Mouse (Mus musculus): ENCODE results near the gene Alg5. TPM values are rescaled to one million over a fixed set of nuclear protein-coding genes. Genes with fewer than 3 reads are reported as not detected.
A peak's percentile ranks its signal among the peaks of the same experiment; 100 is the strongest.
"Not testable (repeated sequence)": the region's sequence is repeated elsewhere in the genome, so short reads cannot be mapped to it uniquely, and the experiment has no call there.

The Alg5 gene
- polyA plus RNA-seq, 1 experiment from 2014 or later, result 65.8 TPM

GRCm38 (mm10) chr3:54699759-54700301, 35.5 kb upstream of the Alg5 start:
- H3K9ac ChIP-seq (replicated peaks; ENCODE audit: low read depth), result no peak overlapping the region
- H3K4me1 ChIP-seq (ENCODE audit: insufficient read depth, low read depth, low read length), result no peaks in the 10 kb centered on the region
- TF ChIP-seq CTCF (IDR thresholded peaks at IDR 0.05) (no peak), EP300 (IDR thresholded peaks at IDR 0.05) (no peak)
- H3K36me3 ChIP-seq (ENCODE audit: insufficient read depth, low read length), result peaks cover 25% of the 10 kb centered on the region; the same call in 1 of the 2 replicates
- no peak for DNase-seq (ENCODE audit: low spot score)
- H3K4me2 ChIP-seq (replicated peaks; ENCODE audit: low read depth, low read length), result no peak overlapping the region
- 53% methylated on average over 5 of the region's 5 CpGs for WGBS
- H3K9me3 ChIP-seq (ENCODE audit: low read length), result no peaks in the 10 kb centered on the region
- no peak overlapping the region for H3K4me3 ChIP-seq (ENCODE audit: low read depth, low read length)
- no peak for ATAC-seq
- no peaks in the 10 kb centered on the region for H3K27me3 ChIP-seq (replicated peaks; ENCODE audit: insufficient read depth, low read length)
- H3K27ac ChIP-seq (ENCODE audit: low read length), result no peak overlapping the region

- H3K36me3 ChIP-seq (ENCODE audit: insufficient read depth, low read length), result peaks cover 45% of the 10 kb centered on the region; the same call in 1 of the 2 replicates
- H3K9me3 ChIP-seq (ENCODE audit: low read length); DNase-seq (ENCODE audit: low spot score); H3K27me3 ChIP-seq (replicated peaks; ENCODE audit: insufficient read depth, low read length); H3K4me3 ChIP-seq (ENCODE audit: low read depth, low read length); H3K27ac ChIP-seq (ENCODE audit: low read length); H3K9ac ChIP-seq (replicated peaks; ENCODE audit: low read depth); H3K4me2 ChIP-seq (replicated peaks; ENCODE audit: low read depth, low read length); H3K4me1 ChIP-seq (ENCODE audit: insufficient read depth, low read depth, low read length); ATAC-seq: not testable (repeated sequence)
- 96% methylated on average over 8 of the region's 8 CpGs for WGBS
Observed at GRCm38 (mm10) chr3:54704106-54704505, 31.2 kb upstream of the Alg5 start.

- ATAC-seq (no peak), DNase-seq (ENCODE audit: low spot score) (peak; percentile 29)
- H3K4me3 ChIP-seq (ENCODE audit: low read depth, low read length), result no peak overlapping the region
- no peaks in the 10 kb centered on the region for H3K9me3 ChIP-seq (ENCODE audit: low read length)
- TF ChIP-seq CTCF (IDR thresholded peaks at IDR 0.05) (no peak), EP300 (IDR thresholded peaks at IDR 0.05) (no peak)
- H3K9ac ChIP-seq (replicated peaks; ENCODE audit: low read depth), result no peak overlapping the region
- H3K27ac ChIP-seq (ENCODE audit: low read length), result no peak overlapping the region
- no peaks in the 10 kb centered on the region for H3K4me1 ChIP-seq (ENCODE audit: insufficient read depth, low read depth, low read length)
- no peak overlapping the region for H3K4me2 ChIP-seq (replicated peaks; ENCODE audit: low read depth, low read length)
- H3K27me3 ChIP-seq (replicated peaks; ENCODE audit: insufficient read depth, low read length), result no peaks in the 10 kb centered on the region
- WGBS, result 71% methylated on average over 9 of the region's 9 CpGs
- H3K36me3 ChIP-seq (ENCODE audit: insufficient read depth, low read length), result peaks cover 60% of the 10 kb centered on the region
Observed at GRCm38 (mm10) chr3:54708972-54709371, 26.4 kb upstream of the Alg5 start.

GRCm38 (mm10) chr3:54714253-54714652, 21.1 kb upstream of the Alg5 start, which contains the start of gene Gm21958:
Gene Gm21958 (minus strand): TSS chr3:54714353.
- Histone ChIP-seq H3K36me3 (ENCODE audit: insufficient read depth, low read length) (peaks cover 60% of the 10 kb centered on the region), H3K27ac (ENCODE audit: low read length) (no peak within 1 kb of the TSS), H3K9ac (replicated peaks; ENCODE audit: low read depth) (no peak within 1 kb of the TSS), H3K4me1 (ENCODE audit: insufficient read depth, low read depth, low read length) (no peaks in the 10 kb centered on the region), H3K4me2 (replicated peaks; ENCODE audit: low read depth, low read length) (no peak within 1 kb of the TSS), H3K4me3 (ENCODE audit: low read depth, low read length) (no peak within 1 kb of the TSS), H3K27me3 (replicated peaks; ENCODE audit: insufficient read depth, low read length) (no peaks in the 10 kb centered on the region), H3K9me3 (ENCODE audit: low read length) (no peaks in the 10 kb centered on the region)
- ATAC-seq (no peak), DNase-seq (ENCODE audit: low spot score) (no peak)
- TF ChIP-seq CTCF (IDR thresholded peaks at IDR 0.05) (no peak), EP300 (IDR thresholded peaks at IDR 0.05) (no peak)
- WGBS, result 93% methylated on average over 6 of the region's 6 CpGs

GRCm38 (mm10) chr3:54715461-54715860, 19.9 kb upstream of the Alg5 start:
- no peak for ATAC-seq
- Histone ChIP-seq H3K4me2 (replicated peaks; ENCODE audit: low read depth, low read length) (no peak overlapping the region), H3K9ac (replicated peaks; ENCODE audit: low read depth) (no peak overlapping the region), H3K9me3 (ENCODE audit: low read length) (no peaks in the 10 kb centered on the region), H3K36me3 (ENCODE audit: insufficient read depth, low read length) (peaks cover 53% of the 10 kb centered on the region), H3K27me3 (replicated peaks; ENCODE audit: insufficient read depth, low read length) (no peaks in the 10 kb centered on the region), H3K4me3 (ENCODE audit: low read depth, low read length) (no peak overlapping the region), H3K27ac (ENCODE audit: low read length) (no peak overlapping the region), H3K4me1 (ENCODE audit: insufficient read depth, low read depth, low read length) (no peaks in the 10 kb centered on the region)
- no peak for DNase-seq (ENCODE audit: low spot score)
- no peak for TF ChIP-seq CTCF (IDR thresholded peaks at IDR 0.05)
- no peak for TF ChIP-seq EP300 (IDR thresholded peaks at IDR 0.05)
- WGBS, result 81% methylated on average over 6 of the region's 6 CpGs

GRCm38 (mm10) chr3:54717348-54717747, 18.0 kb upstream of the Alg5 start:
- Histone ChIP-seq H3K27me3 (replicated peaks; ENCODE audit: insufficient read depth, low read length) (no peaks in the 10 kb centered on the region), H3K9ac (replicated peaks; ENCODE audit: low read depth) (no peak overlapping the region), H3K36me3 (ENCODE audit: insufficient read depth, low read length) (peaks cover 51% of the 10 kb centered on the region), H3K4me2 (replicated peaks; ENCODE audit: low read depth, low read length) (no peak overlapping the region), H3K4me3 (ENCODE audit: low read depth, low read length) (no peak overlapping the region), H3K27ac (ENCODE audit: low read length) (no peak overlapping the region), H3K4me1 (ENCODE audit: insufficient read depth, low read depth, low read length) (no peaks in the 10 kb centered on the region), H3K9me3 (ENCODE audit: low read length) (no peaks in the 10 kb centered on the region)
- 83% methylated on average over 6 of the region's 6 CpGs for WGBS
- no peak for DNase-seq (ENCODE audit: low spot score)
- TF ChIP-seq CTCF (IDR thresholded peaks at IDR 0.05), result no peak
- no peak for TF ChIP-seq EP300 (IDR thresholded peaks at IDR 0.05)
- no peak for ATAC-seq

GRCm38 (mm10) chr3:54718947-54719346, 16.4 kb upstream of the Alg5 start:
- Histone ChIP-seq H3K9ac (replicated peaks; ENCODE audit: low read depth) (no peak overlapping the region), H3K4me3 (ENCODE audit: low read depth, low read length) (no peak overlapping the region), H3K9me3 (ENCODE audit: low read length) (no peaks in the 10 kb centered on the region), H3K4me2 (replicated peaks; ENCODE audit: low read depth, low read length) (no peak overlapping the region), H3K36me3 (ENCODE audit: insufficient read depth, low read length) (peaks cover 50% of the 10 kb centered on the region), H3K27ac (ENCODE audit: low read length) (no peak overlapping the region), H3K4me1 (ENCODE audit: insufficient read depth, low read depth, low read length) (no peaks in the 10 kb centered on the region), H3K27me3 (replicated peaks; ENCODE audit: insufficient read depth, low read length) (no peaks in the 10 kb centered on the region)
- DNase-seq (ENCODE audit: low spot score) (peak; percentile 17), ATAC-seq (no peak)
- whole genome bisulfite sequencing, result 64% methylated on average over 3 of the region's 3 CpGs
- TF ChIP-seq CTCF (IDR thresholded peaks at IDR 0.05), result no peak
- no peak for TF ChIP-seq EP300 (IDR thresholded peaks at IDR 0.05)

Measured in lung, postnatal 0 days (tissue).